Mouse (Mus musculus) gastrocnemius, postnatal 25 days (tissue): ENCODE measurements around the gene Pip4k2a. TPM values are rescaled to one million over a fixed set of nuclear protein-coding genes. Genes with fewer than 3 reads are reported as not detected.
"Not testable (repeated sequence)": the region's sequence is repeated elsewhere in the genome, so short reads cannot be mapped to it uniquely, and the experiment has no call there.

Experiments used
- DNase-seq: peaks from one replicate; pipeline ENCODE4 v3.0.0; 2022
- long read RNA-seq, 2 experiments: library from polyadenylated mRNA; stranded (forward); transcript quantifications; one replicate each; pipeline ENCODE4 v2.0.0; 2021
- total RNA-seq, 2 experiments: library from RNA; stranded (reverse); gene quantifications; 1 replicate in 1 of 2; 2 replicates in 1 of 2; pipeline ENCODE4 v1.2.3; 2021

Gene Pip4k2a
- total RNA-seq: 1 to 10 TPM; 4.0 TPM
- long read RNA-seq, experiment 1, partial matches to known transcripts: 0 of 4 reads
- long read RNA-seq, experiment 1, other reads (novel, unspliced or antisense): 2 of 4 reads
- long read RNA-seq, experiment 2, partial matches to known transcripts: 0 of 5 reads
- long read RNA-seq, experiment 2, other reads (novel, unspliced or antisense): 2 of 5 reads

DNA sequence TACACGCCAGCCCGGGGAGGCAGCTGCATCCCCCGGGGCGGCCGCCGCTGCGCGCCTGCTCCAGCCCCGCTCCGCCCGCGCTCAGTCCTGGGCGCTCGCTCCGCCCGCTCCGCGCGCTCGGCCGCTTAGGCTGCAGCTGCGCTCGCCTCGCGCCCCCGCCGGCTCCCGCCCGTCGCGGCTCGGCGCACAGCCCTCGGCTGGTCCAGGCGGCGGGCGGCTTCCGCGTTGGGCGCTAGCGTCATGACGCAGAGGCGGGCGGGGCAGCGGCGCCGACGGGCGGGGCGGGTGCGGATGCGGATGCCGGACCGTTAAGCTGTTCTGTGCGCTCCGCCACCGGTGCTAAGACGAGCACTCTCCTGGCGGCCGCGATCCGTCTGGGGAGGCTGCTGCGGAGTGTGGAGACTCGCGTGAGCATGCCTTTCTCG is at the start of gene Pip4k2a, which contains the start of gene 4930426L09Rik:
Gene Pip4k2a, minus strand, starts transcription at position 73 of the 425 bp plus-strand sequence.
Gene 4930426L09Rik, plus strand, starts transcription at position 290 of the 425 bp plus-strand sequence.
- peak; percentile 94 for DNase-seq

- DNase-seq: no peak
Observed at GRCm38 (mm10) chr2:19037907-19038570, 40.1 kb upstream of the Pip4k2a start.

- no peak for DNase-seq
Observed at GRCm38 (mm10) chr2:19037430-19037829, 39.5 kb upstream of the Pip4k2a start.

GRCm38 (mm10) chr2:19024807-19025206 is 26.9 kb upstream of the Pip4k2a start:
- DNase-seq: no peak

GRCm38 (mm10) chr2:19018034-19018433 is 20.1 kb upstream of the Pip4k2a start:
- no peak for DNase-seq

DNA sequence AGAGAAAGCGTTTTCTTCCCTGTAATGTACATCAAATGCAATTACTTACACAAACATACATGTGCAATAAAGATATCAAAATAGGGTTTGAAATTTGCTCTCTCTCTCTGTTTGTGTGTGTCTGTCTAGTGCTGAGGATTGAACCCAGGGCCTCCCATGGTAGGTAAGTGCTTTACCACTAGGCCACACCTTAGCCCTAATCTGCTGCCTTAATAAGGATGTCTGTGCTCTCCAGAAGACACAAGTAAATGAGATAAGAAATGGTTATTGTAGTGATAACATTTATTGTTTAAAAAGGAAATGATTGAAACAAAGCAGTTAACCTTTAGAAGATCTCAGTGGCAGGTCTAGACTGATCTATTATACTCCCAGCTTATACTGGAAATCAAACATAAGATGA is 18.9 kb upstream of the Pip4k2a start:
- no peak for DNase-seq

DNA sequence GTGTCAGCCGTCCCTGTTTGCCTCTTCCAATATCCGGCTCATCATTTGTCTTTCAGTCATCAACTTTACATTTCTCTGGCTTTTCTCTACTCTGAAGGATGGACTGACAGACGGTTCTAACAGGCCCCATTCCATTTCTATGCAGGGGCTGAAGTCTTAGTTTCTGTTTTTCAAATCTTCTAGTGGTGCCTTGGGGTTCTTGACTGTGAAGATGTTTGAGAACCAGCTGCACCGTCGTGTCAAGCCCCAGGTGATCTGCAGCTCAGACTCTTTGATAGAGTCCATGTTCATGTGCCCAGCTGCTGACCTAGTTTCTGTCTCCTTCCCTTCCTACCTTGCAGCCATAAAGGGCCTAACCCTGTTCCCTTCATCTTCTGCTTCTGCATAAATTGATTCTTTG is 18.4 kb upstream of the Pip4k2a start:
- no peak for DNase-seq

GRCm38 (mm10) chr2:19011443-19011842 is 13.5 kb upstream of the Pip4k2a start:
- no peak for DNase-seq

DNA sequence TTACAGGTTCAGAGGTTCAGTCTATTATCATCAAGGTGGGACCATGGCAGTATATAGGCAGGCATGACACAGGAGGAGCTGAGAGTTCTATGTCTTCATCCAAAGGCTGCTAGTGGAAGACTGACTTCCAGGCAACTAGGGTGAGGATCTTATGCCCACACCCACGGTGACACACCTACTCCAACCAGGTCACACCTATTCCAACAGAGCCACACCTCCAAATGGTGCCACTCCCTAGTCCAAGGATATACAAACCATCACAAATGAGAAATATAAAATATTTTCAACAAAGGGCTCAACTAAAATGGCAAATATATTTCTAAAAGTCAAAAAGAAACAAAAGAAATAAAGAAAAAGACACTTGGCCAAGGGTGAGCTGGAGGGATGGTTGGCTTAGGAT is 12.6 kb upstream of the Pip4k2a start:
- DNase-seq: not testable (repeated sequence)

DNA sequence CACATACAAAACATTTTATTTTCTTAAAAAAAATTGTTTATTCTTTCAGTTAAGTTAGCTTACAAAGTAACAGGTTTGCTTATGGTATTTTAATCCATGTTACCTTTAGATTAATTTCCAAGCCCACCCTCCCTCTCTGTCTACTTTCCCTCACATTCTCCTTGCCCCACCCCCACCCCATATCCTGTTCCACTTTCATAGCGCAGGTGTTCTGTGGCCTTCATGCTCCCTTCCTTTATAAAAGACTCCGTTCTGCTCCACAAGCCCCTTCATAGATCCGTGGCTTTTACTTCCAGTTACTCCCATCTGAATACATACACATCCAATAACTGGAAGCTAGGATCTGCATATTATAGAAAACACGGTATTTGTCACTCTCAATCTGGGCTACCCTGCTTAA is 9.7 kb upstream of the Pip4k2a start:
- no peak for DNase-seq

GRCm38 (mm10) chr2:19006124-19006523 is 8.2 kb upstream of the Pip4k2a start:
- DNase-seq: no peak

DNA sequence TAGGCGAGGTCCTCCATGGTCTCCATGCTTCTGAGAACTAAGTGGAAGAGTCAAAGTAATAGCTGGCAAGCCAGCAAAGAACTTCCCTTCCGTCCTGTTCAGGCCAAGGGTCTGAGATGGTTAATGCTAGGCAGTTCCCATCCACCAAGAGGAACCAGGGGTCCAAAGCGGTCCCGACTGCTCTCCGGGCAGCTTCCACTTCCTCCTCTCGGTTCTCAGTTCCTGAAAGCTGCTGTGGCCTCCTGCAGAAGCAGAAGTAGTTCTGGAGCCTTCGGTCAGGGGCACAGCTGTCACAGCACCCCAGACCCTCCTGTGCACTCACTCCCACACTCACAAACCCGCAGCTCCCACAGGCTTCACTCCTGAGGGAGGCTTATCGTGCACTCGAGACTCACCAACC is 6.9 kb upstream of the Pip4k2a start:
- DNase-seq: peak; percentile 28

GRCm38 (mm10) chr2:18999395-18999794 is 1.5 kb upstream of the Pip4k2a start:
- DNase-seq: no peak

DNA sequence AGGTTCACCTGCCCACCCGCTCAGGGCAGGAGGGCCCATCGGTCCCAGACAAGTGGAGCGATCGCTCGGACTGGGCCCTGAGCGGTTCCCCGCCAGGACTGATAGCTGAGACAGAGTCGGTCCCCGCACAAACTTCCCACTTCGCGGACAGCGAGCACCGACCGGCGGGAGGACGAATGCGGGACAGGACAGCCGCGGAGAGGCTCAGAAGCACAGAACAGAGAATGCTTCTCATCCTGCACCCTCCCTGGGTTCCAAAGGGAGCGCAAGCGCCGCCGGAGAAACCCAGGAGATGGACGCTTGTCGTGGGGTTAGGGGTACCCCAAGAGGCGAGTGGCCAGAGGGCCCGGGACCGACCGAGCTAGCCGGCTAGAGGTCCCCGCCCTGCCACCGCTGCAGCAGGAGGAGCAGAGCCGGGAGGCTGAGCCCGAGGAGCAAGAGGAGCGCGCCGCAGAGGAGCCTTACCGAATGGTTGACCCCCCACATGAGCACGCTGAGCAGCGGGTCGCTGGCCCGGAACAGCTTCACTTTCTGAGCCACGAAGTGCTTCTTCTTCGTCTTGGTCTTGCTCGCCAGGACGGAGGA is 447 bp downstream of the Pip4k2a start:
- peak; percentile 19 for DNase-seq

- no peak for DNase-seq
Observed at GRCm38 (mm10) chr2:18996451-18997211, 1.3 kb downstream of the Pip4k2a start.

GRCm38 (mm10) chr2:18992512-18993510 is 5.1 kb downstream of the Pip4k2a start:
- DNase-seq: no peak

GRCm38 (mm10) chr2:18988885-18989284 is 9.0 kb downstream of the Pip4k2a start:
- DNase-seq: no peak

GRCm38 (mm10) chr2:18985506-18985905 is 12.4 kb downstream of the Pip4k2a start:
- DNase-seq: no peak

DNA sequence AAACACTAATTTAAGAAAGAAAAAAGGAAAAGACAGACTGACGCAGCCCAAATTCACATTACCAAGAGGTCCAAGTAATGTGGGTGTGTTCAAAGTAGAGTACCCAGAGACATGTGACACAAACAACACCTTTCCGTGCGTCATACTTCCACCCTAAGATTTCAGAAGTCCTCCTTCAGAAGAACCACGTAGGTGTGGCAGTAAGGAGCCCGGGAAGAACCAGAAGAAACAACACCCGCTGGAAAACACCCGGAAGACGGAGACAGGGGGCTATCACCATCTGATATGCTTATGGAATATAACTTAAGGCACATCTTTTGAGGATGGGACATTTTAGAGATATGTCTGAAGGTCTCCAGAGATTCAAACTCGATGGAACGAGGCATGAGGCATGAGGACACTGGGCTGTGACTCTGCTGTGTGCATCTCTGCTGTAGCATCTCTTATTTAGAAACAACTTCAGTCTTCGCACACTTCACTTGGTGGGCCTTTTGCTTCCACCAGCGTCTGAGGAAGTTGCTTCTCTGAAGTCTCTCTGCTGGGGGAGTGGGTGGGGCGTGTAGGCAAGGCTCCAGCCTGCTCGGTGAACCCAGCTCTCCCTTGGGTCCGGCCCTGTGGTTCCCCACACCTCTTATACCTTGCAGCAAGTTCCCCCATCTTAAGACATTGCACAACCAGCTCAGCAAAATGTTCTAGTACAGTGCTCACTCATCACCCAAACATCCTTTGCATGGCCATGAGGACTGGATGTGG is 13.7 kb downstream of the Pip4k2a start:
- DNase-seq: peak; percentile 44

DNA sequence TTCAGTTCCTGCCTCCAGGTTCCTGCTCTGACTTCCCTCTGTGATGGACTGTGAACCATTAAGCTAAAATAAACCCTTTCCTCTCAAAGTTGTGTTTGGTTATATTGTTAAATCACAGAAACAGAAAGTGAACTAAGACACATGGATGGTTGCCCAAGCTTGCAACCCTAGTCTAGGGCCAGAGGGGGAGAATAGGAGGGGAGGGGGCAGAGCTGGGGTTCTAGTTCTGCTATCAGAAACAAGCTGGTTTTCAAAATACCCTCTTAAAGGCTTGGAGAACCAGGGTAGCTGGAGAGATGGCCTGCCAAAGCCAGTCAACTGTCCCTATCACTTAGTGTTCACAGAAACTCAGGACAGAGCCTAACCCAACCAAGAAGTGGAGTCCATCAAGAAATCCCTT is 14.4 kb downstream of the Pip4k2a start:
- DNase-seq: no peak

- no peak for DNase-seq
Observed at GRCm38 (mm10) chr2:18982581-18982980, 15.3 kb downstream of the Pip4k2a start.
